ENCODE assay signal across 26 mouse cellular contexts in genomic region chr5:14591479-14591878, GRCm38 (mm10).
DNase-seq lines count a peak whose midpoint lies in the region; ATAC-seq lines count a peak whose summit lies in the region.
"Had no signal": no experiment of that assay in that cellular context is flagged by ENCODE, and none has a peak within 500 bp of the region (broad histone marks: within the 10 kb centered on the region; RNA-seq: fewer than 3 reads in every experiment).

No protein-coding gene starts in this region.

- peak; percentile 54; the same call in 1 of the 2 replicates for ATAC-seq in hindbrain, embryonic 15.5 days (ENCODE audit: low FRiP score, low read depth)
- ATAC-seq in CD4-positive, CD25-positive, alpha-beta regulatory T cell, adult 4 months = no peak
- ATAC-seq: forebrain, embryonic 14.5 days; intestine, embryonic 15.5 days; liver, embryonic 12.5 days had no signal

- intact Hi-C loops in heart, postnatal 10 days (cut with DNase I) = no loop called here

- no peak overlapping the region for H3K9ac ChIP-seq in hindbrain, embryonic 15.5 days
- H3K9ac ChIP-seq: embryonic facial prominence, embryonic 13.5 days; hindbrain, embryonic 12.5 days; intestine, embryonic 15.5 days; limb, embryonic 13.5 days; liver, embryonic 12.5 days; neural tube, embryonic 12.5 days had no signal

- H3K27me3 ChIP-seq in hindbrain, embryonic 15.5 days = no peaks in the 10 kb centered on the region
- no peaks in the 10 kb centered on the region for H3K27me3 ChIP-seq in hindbrain, embryonic 10.5 days (ENCODE audit: insufficient read depth, poor library complexity, severe bottlenecking)
- H3K27me3 ChIP-seq: embryonic facial prominence, embryonic 13.5 days; hindbrain, embryonic 12.5 days; intestine, embryonic 15.5 days; limb, embryonic 13.5 days; liver, embryonic 12.5 days; neural tube, embryonic 12.5 days had no signal

- 0 out of 2 replicates have a peak overlapping the region, but pooled peaks have one; percentile 15 for H3K27ac ChIP-seq in hindbrain, embryonic 15.5 days (replicated peaks)
- H3K27ac ChIP-seq in hindbrain, embryonic 10.5 days = no peak overlapping the region
- H3K27ac ChIP-seq: embryonic facial prominence, embryonic 13.5 days; hindbrain, embryonic 12.5 days; intestine, embryonic 15.5 days; limb, embryonic 13.5 days; liver, embryonic 12.5 days; midbrain, embryonic 10.5 days; neural tube, embryonic 12.5 days had no signal

- no peak overlapping the region for H3K4me3 ChIP-seq in hindbrain, embryonic 15.5 days
- H3K4me3 ChIP-seq in hindbrain, embryonic 10.5 days = no peak overlapping the region
- H3K4me3 ChIP-seq: embryonic facial prominence, embryonic 13.5 days; erythroblast, embryonic 14.5 days; hindbrain, embryonic 12.5 days; intestine, embryonic 15.5 days; limb, embryonic 13.5 days; liver, embryonic 12.5 days; midbrain, embryonic 10.5 days; neural tube, embryonic 12.5 days had no signal

- H3K4me1 ChIP-seq in hindbrain, embryonic 15.5 days (replicated peaks) = no peaks in the 10 kb centered on the region
- H3K4me1 ChIP-seq in hindbrain, embryonic 10.5 days (replicated peaks) = no peaks in the 10 kb centered on the region
- H3K4me1 ChIP-seq: embryonic facial prominence, embryonic 13.5 days; hindbrain, embryonic 12.5 days; intestine, embryonic 15.5 days; limb, embryonic 13.5 days; liver, embryonic 12.5 days; neural tube, embryonic 12.5 days had no signal

- H3K9me3 ChIP-seq in hindbrain, embryonic 15.5 days = no peaks in the 10 kb centered on the region
- H3K9me3 ChIP-seq in hindbrain, embryonic 10.5 days = no peaks in the 10 kb centered on the region
- H3K9me3 ChIP-seq: embryonic facial prominence, embryonic 13.5 days; hindbrain, embryonic 12.5 days; intestine, embryonic 15.5 days; limb, embryonic 13.5 days; liver, embryonic 12.5 days; midbrain, embryonic 10.5 days; neural tube, embryonic 12.5 days had no signal

- 70% methylated on average over 3 of the region's 3 CpGs for WGBS in hindbrain, embryonic 15.5 days
- 86% methylated on average over 3 of the region's 3 CpGs for WGBS in hindbrain, embryonic 10.5 days

- H3K36me3 ChIP-seq in hindbrain, embryonic 15.5 days = no peaks in the 10 kb centered on the region
- H3K36me3 ChIP-seq in hindbrain, embryonic 10.5 days = no peaks in the 10 kb centered on the region
- H3K36me3 ChIP-seq: embryonic facial prominence, embryonic 13.5 days; hindbrain, embryonic 12.5 days; intestine, embryonic 15.5 days; limb, embryonic 13.5 days; liver, embryonic 12.5 days; midbrain, embryonic 10.5 days; neural tube, embryonic 12.5 days had no signal

- peak; percentile 12 for DNase-seq in cerebellum, adult 11-12 months
- no peak for DNase-seq in cerebellum, adult 9-11 months
- no peak for DNase-seq in hindbrain, embryonic 10.5 days (ENCODE audit: low spot score)
- peak; percentile 55 for DNase-seq in brain, adult 2 months (ENCODE audit: low read depth, low spot score)
- DNase-seq in layer of hippocampus, adult 9-10 months (ENCODE audit: low spot score) = peak; percentile 32
- DNase-seq in heart, postnatal 10 days = no peak
- DNase-seq: adrenal gland, postnatal 10 days; gastrocnemius, postnatal 10 days; kidney, adult 8-10 months; kidney, postnatal 10 days; lung, adult 18-20 months; lung, postnatal 10 days; thymus, adult 18-20 months; thymus, postnatal 36 days had no signal

- no peak overlapping the region for H3K4me2 ChIP-seq in hindbrain, embryonic 15.5 days
- H3K4me2 ChIP-seq: embryonic facial prominence, embryonic 13.5 days; heart, embryonic 11.5 days; hindbrain, embryonic 12.5 days; intestine, embryonic 15.5 days; limb, embryonic 13.5 days; liver, embryonic 12.5 days; neural tube, embryonic 12.5 days had no signal

Comparison
In these comparisons a context has a peak if more than half of its experiments do, and no peak if none do; other contexts are left out.
1. DNase-seq: peak in cerebellum, adult 11-12 months (single experiment), brain, adult 2 months (single experiment) and layer of hippocampus, adult 9-10 months (single experiment); none in cerebellum, adult 9-11 months (single experiment), hindbrain, embryonic 10.5 days (single experiment) and heart, postnatal 10 days (0 of 2).